Comparison of ENCODE assay signal across 15 mouse cellular contexts in the genomic region with DNA sequence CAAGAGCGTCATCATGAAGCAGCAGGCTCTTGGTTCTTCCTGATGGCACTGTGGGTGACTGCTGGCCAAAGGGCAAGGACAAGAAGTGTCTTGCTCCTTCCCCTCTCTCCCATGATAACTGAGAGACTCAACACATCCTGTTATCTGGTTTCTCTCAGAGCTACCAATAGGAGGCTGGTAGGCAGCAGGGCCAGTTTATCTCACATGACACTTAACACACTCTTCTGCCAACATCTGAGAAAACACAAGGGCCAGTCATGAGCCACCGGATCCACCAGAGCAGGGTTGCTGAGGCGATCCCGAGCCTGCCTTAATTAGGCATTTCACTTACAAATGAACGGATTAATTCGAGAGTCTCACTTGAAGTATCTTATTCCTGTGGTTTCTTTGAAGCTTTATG. TPM values are rescaled to one million over a fixed set of nuclear protein-coding genes. Genes with fewer than 3 reads are reported as not detected.
DNase-seq lines count a peak whose midpoint lies in the region; ATAC-seq lines count a peak whose summit lies in the region.
"Had no signal": no experiment of that assay in that cellular context is flagged by ENCODE, and none has a peak within 500 bp of the region (broad histone marks: within the 10 kb centered on the region; RNA-seq: fewer than 3 reads in every experiment).

No protein-coding gene starts in this region.

- H3K36me3 ChIP-seq in heart, embryonic 10.5 days: peaks cover 4% of the 10 kb centered on the region; the same call in 1 of the 2 replicates
- H3K36me3 ChIP-seq in midbrain, embryonic 14.5 days (ENCODE audit: control insufficient read depth, insufficient read depth, low read length): peaks cover 20% of the 10 kb centered on the region
- H3K36me3 ChIP-seq in midbrain, embryonic 15.5 days (replicated peaks): no peaks in the 10 kb centered on the region

- no peak for DNase-seq in heart, embryonic 10.5 days (ENCODE audit: low spot score)
- no peak for DNase-seq in heart, adult 9 months (ENCODE audit: low spot score in 2 of 2)
- no peak for DNase-seq in midbrain, embryonic 14.5 days
- peak; percentile 26 for DNase-seq in yolk sac, embryonic 10.5 days (ENCODE audit: low spot score)
- no peak for DNase-seq in urinary bladder, postnatal 4 days (ENCODE audit: low spot score in 2 of 2)
- no peak for DNase-seq in lung, postnatal 25 days (ENCODE audit: low spot score)
- DNase-seq: adrenal gland, postnatal 10 days; cerebellum, adult 11-12 months; gastrocnemius, postnatal 36 days; lung, postnatal 4 days; thymus, adult 2 months had no signal

- H3K4me2 ChIP-seq in midbrain, embryonic 14.5 days (ENCODE audit: low read length): no peak overlapping the region
- H3K4me2 ChIP-seq in midbrain, embryonic 15.5 days: no peak overlapping the region
- H3K4me2 ChIP-seq: limb, embryonic 12.5 days had no signal

- peak overlapping the region; percentile 56; the same call in 1 of the 2 replicates for H3K27ac ChIP-seq in heart, embryonic 10.5 days
- peak overlapping the region; percentile 21; the same call in 1 of the 2 replicates for H3K27ac ChIP-seq in midbrain, embryonic 14.5 days (replicated peaks; ENCODE audit: low read depth, low read length)
- no peak overlapping the region for H3K27ac ChIP-seq in midbrain, embryonic 15.5 days
- H3K27ac ChIP-seq: kidney, postnatal 0 days; limb, embryonic 12.5 days had no signal

- H3K9ac ChIP-seq in midbrain, embryonic 14.5 days (replicated peaks; ENCODE audit: low read length): no peak overlapping the region
- no peak overlapping the region for H3K9ac ChIP-seq in midbrain, embryonic 15.5 days
- H3K9ac ChIP-seq: limb, embryonic 12.5 days had no signal

- H3K9me3 ChIP-seq in heart, embryonic 10.5 days: no peaks in the 10 kb centered on the region
- H3K9me3 ChIP-seq in midbrain, embryonic 14.5 days (ENCODE audit: control insufficient read depth, low read length): no peaks in the 10 kb centered on the region
- no peaks in the 10 kb centered on the region for H3K9me3 ChIP-seq in midbrain, embryonic 15.5 days

- no peaks in the 10 kb centered on the region for H3K27me3 ChIP-seq in heart, embryonic 10.5 days (ENCODE audit: insufficient read depth, poor library complexity, severe bottlenecking)
- H3K27me3 ChIP-seq in midbrain, embryonic 14.5 days (ENCODE audit: control insufficient read depth, insufficient read depth, low read length): no peaks in the 10 kb centered on the region
- H3K27me3 ChIP-seq in midbrain, embryonic 15.5 days (replicated peaks): no peaks in the 10 kb centered on the region
- H3K27me3 ChIP-seq: limb, embryonic 12.5 days had no signal

- ATAC-seq in midbrain, embryonic 14.5 days (ENCODE audit: low FRiP score, low TSS enrichment): no peak; the same call in 1 of the 2 replicates
- no peak for ATAC-seq in midbrain, embryonic 15.5 days (replicated peaks)
- peak; percentile 96 for ATAC-seq in erythroid progenitor cell, adult 5-6 weeks (replicated peaks; ENCODE audit: low FRiP score, poor library complexity, severe bottlenecking)

- 13% methylated on average over 6 of the region's 6 CpGs for whole genome bisulfite sequencing in heart, embryonic 10.5 days
- WGBS in midbrain, embryonic 14.5 days: 21% methylated on average over 6 of the region's 6 CpGs
- WGBS in midbrain, embryonic 15.5 days: 17% methylated on average over 6 of the region's 6 CpGs

- H3K4me1 ChIP-seq in heart, embryonic 10.5 days: peaks cover 53% of the 10 kb centered on the region
- H3K4me1 ChIP-seq in midbrain, embryonic 14.5 days (ENCODE audit: control insufficient read depth, insufficient read depth, low read length): peaks cover 7% of the 10 kb centered on the region; the same call in 1 of the 2 replicates
- H3K4me1 ChIP-seq in midbrain, embryonic 15.5 days: peaks cover 25% of the 10 kb centered on the region
- H3K4me1 ChIP-seq: limb, embryonic 12.5 days had no signal

- no peak overlapping the region for H3K4me3 ChIP-seq in heart, embryonic 10.5 days
- no peak overlapping the region for H3K4me3 ChIP-seq in midbrain, embryonic 14.5 days (replicated peaks; ENCODE audit: low read depth, low read length)
- no peak overlapping the region for H3K4me3 ChIP-seq in midbrain, embryonic 15.5 days
- H3K4me3 ChIP-seq: limb, embryonic 12.5 days had no signal

RNA-seq across cellular contexts. Expression of a gene that starts 49.5 kb away (rescaled TPM):
- 33.9 and 61.6 TPM in 2 replicates for polyA plus RNA-seq in heart, embryonic 10.5 days (2016; fragmentation: Nextera tagmentation; extraction: Ambion mirVana)
- polyA plus RNA-seq in midbrain, embryonic 14.5 days (2014; fragmentation: Nextera tagmentation; extraction: Ambion mirVana): 422 and 423 TPM in 2 replicates
- polyA plus RNA-seq in midbrain, embryonic 15.5 days (2015; fragmentation: Nextera tagmentation; extraction: Ambion mirVana): 452 and 467 TPM in 2 replicates
- total RNA-seq in erythroid progenitor cell, adult 5-6 weeks (2015; ENCODE audit: low replicate concordance): 18.4 and 21.4 TPM in 2 replicates
- 4.6 and 6.6 TPM in 2 replicates for total RNA-seq in erythroid progenitor cell, adult 5-6 weeks (2017; ENCODE audit: low replicate concordance)
